21 mouse cellular contexts compared by ENCODE assay signal in the genomic region with DNA sequence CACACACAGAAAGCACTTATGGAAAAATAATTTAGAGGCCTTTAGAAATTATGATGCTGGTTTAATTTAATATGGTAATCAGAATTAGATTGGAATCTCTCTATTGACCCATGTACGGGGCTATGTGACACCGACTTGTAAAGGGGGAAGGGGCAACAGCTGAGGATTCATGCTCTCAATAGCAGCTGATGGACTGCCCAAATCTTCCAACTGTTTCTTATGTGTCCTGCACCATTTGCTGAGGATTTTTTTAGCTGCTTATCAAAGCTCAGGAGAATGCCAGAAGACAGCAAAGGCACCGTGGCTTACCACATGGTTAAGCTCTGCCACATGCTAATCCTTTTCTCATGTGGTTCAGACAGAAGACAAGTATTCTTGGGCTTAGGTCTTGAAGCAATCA. TPM values are rescaled to one million over a fixed set of nuclear protein-coding genes. Genes with fewer than 3 reads are reported as not detected.
DNase-seq lines count a peak whose midpoint lies in the region; ATAC-seq and TF ChIP-seq lines count a peak whose summit lies in the region.
"Had no signal": no experiment of that assay in that cellular context is flagged by ENCODE, and none has a peak within 500 bp of the region (broad histone marks: within the 10 kb centered on the region; RNA-seq: fewer than 3 reads in every experiment).

No protein-coding gene starts in this region.

- H3K4me3 ChIP-seq in embryonic facial prominence, embryonic 14.5 days (ENCODE audit: low read depth, low read length), result no peak overlapping the region
- H3K4me3 ChIP-seq in embryonic facial prominence, embryonic 10.5 days, result no peak overlapping the region
- H3K4me3 ChIP-seq in limb, embryonic 14.5 days (replicated peaks; ENCODE audit: low read length), result no peak overlapping the region
- H3K4me3 ChIP-seq in limb, embryonic 10.5 days, result no peak overlapping the region
- no peak overlapping the region for H3K4me3 ChIP-seq in myocyte
- H3K4me3 ChIP-seq in forebrain, embryonic 14.5 days (ENCODE audit: low read depth, low read length), result no peak overlapping the region

- H3K9me3 ChIP-seq in embryonic facial prominence, embryonic 14.5 days (ENCODE audit: control insufficient read depth, low read length), result peaks cover 7% of the 10 kb centered on the region
- peaks cover 5% of the 10 kb centered on the region; the same call in 1 of the 2 replicates for H3K9me3 ChIP-seq in embryonic facial prominence, embryonic 10.5 days
- peaks cover 5% of the 10 kb centered on the region; the same call in 1 of the 2 replicates for H3K9me3 ChIP-seq in limb, embryonic 14.5 days (ENCODE audit: control insufficient read depth, low read length)
- no peaks in the 10 kb centered on the region for H3K9me3 ChIP-seq in limb, embryonic 10.5 days (replicated peaks)
- H3K9me3 ChIP-seq in forebrain, embryonic 14.5 days (replicated peaks; ENCODE audit: control insufficient read depth, low read length), result no peaks in the 10 kb centered on the region
- H3K9me3 ChIP-seq: G1E had no signal

- H3K4me2 ChIP-seq in embryonic facial prominence, embryonic 14.5 days (ENCODE audit: low read depth, low read length), result no peak overlapping the region
- no peak overlapping the region for H3K4me2 ChIP-seq in limb, embryonic 14.5 days (replicated peaks; ENCODE audit: low read depth, low read length, severe bottlenecking)
- H3K4me2 ChIP-seq in myocyte (ENCODE audit: low read depth), result no peak overlapping the region
- H3K4me2 ChIP-seq in forebrain, embryonic 14.5 days (ENCODE audit: low read length), result no peak overlapping the region

- no peaks in the 10 kb centered on the region for H3K27me3 ChIP-seq in embryonic facial prominence, embryonic 14.5 days (replicated peaks; ENCODE audit: control insufficient read depth, insufficient read depth, low read length)
- H3K27me3 ChIP-seq in embryonic facial prominence, embryonic 10.5 days (replicated peaks; ENCODE audit: low read depth, poor library complexity, severe bottlenecking), result no peaks in the 10 kb centered on the region
- no peaks in the 10 kb centered on the region for H3K27me3 ChIP-seq in limb, embryonic 14.5 days (ENCODE audit: control insufficient read depth, insufficient read depth, low read length)
- no peaks in the 10 kb centered on the region for H3K27me3 ChIP-seq in limb, embryonic 10.5 days (ENCODE audit: low read depth, poor library complexity, severe bottlenecking)
- H3K27me3 ChIP-seq in myocyte (ENCODE audit: control insufficient read depth, insufficient read depth, insufficient read length), result no peaks in the 10 kb centered on the region
- no peaks in the 10 kb centered on the region for H3K27me3 ChIP-seq in forebrain, embryonic 14.5 days (replicated peaks; ENCODE audit: control insufficient read depth, insufficient read depth, low read length)
- H3K27me3 ChIP-seq: CH12.LX had no signal

- no peaks in the 10 kb centered on the region for H3K79me2 ChIP-seq in myocyte (ENCODE audit: control insufficient read depth, insufficient read depth)

- peak; percentile 46 for DNase-seq in embryonic facial prominence, embryonic 14.5 days (ENCODE audit: low spot score)
- no peak for DNase-seq in embryonic facial prominence, embryonic 10.5 days (ENCODE audit: low spot score)
- DNase-seq in limb, embryonic 14.5 days (ENCODE audit: low spot score), result no peak
- no peak for DNase-seq in limb, embryonic 10.5 days (ENCODE audit: low spot score)
- no peak for DNase-seq in forebrain, embryonic 14.5 days (ENCODE audit: low spot score)
- DNase-seq: adrenal gland, adult 2 months; adrenal gland, adult 8-10 months; adrenal gland, postnatal 10 days; adrenal gland, postnatal 14 days; adrenal gland, postnatal 25 days; adrenal gland, postnatal 36 days; B cell, adult 2 months; cerebellum, adult 11 months; cerebellum, adult 11-12 months; cerebellum, adult 18-20 months had no signal

- no peak for TF ChIP-seq POLR2A in limb, embryonic 14.5 days (IDR thresholded peaks at IDR 0.05; ENCODE audit: borderline replicate concordance, extremely low read depth, insufficient read depth, insufficient read length)
- TF ChIP-seq POLR2A in myocyte (IDR thresholded peaks at IDR 0.05; ENCODE audit: insufficient read length, low read depth), result no peak

- H3K27ac ChIP-seq in embryonic facial prominence, embryonic 14.5 days (replicated peaks; ENCODE audit: low read depth, low read length), result no peak overlapping the region
- H3K27ac ChIP-seq in embryonic facial prominence, embryonic 10.5 days (replicated peaks), result no peak overlapping the region
- no peak overlapping the region for H3K27ac ChIP-seq in limb, embryonic 14.5 days (replicated peaks; ENCODE audit: low read depth, low read length)
- H3K27ac ChIP-seq in limb, embryonic 10.5 days, result no peak overlapping the region
- no peak overlapping the region for H3K27ac ChIP-seq in forebrain, embryonic 14.5 days (ENCODE audit: low read depth, low read length)

- no peaks in the 10 kb centered on the region for H3K4me1 ChIP-seq in embryonic facial prominence, embryonic 14.5 days (ENCODE audit: control insufficient read depth, insufficient read depth, low read length)
- no peaks in the 10 kb centered on the region for H3K4me1 ChIP-seq in embryonic facial prominence, embryonic 10.5 days
- no peaks in the 10 kb centered on the region for H3K4me1 ChIP-seq in limb, embryonic 14.5 days (ENCODE audit: control insufficient read depth, insufficient read depth, low read length)
- H3K4me1 ChIP-seq in limb, embryonic 10.5 days, result no peaks in the 10 kb centered on the region
- H3K4me1 ChIP-seq in forebrain, embryonic 14.5 days (ENCODE audit: control insufficient read depth, insufficient read depth, low read length), result no peaks in the 10 kb centered on the region

- H3K36me3 ChIP-seq in embryonic facial prominence, embryonic 14.5 days (ENCODE audit: control insufficient read depth, insufficient read depth, low read length), result no peaks in the 10 kb centered on the region
- H3K36me3 ChIP-seq in embryonic facial prominence, embryonic 10.5 days (replicated peaks), result no peaks in the 10 kb centered on the region
- H3K36me3 ChIP-seq in limb, embryonic 14.5 days (ENCODE audit: control insufficient read depth, insufficient read depth, low read length), result no peaks in the 10 kb centered on the region
- no peaks in the 10 kb centered on the region for H3K36me3 ChIP-seq in limb, embryonic 10.5 days
- H3K36me3 ChIP-seq in myocyte (ENCODE audit: control insufficient read depth, insufficient read depth), result no peaks in the 10 kb centered on the region
- no peaks in the 10 kb centered on the region for H3K36me3 ChIP-seq in forebrain, embryonic 14.5 days (ENCODE audit: control insufficient read depth, insufficient read depth, low read length)
- H3K36me3 ChIP-seq: G1E had no signal

- WGBS in embryonic facial prominence, embryonic 14.5 days, result 67% methylated on average over 3 of the region's 3 CpGs
- WGBS in embryonic facial prominence, embryonic 10.5 days, result 88% methylated on average over 3 of the region's 3 CpGs
- 82% methylated on average over 3 of the region's 3 CpGs for WGBS in limb, embryonic 14.5 days
- WGBS in limb, embryonic 10.5 days, result 91% methylated on average over 3 of the region's 3 CpGs
- 88% methylated on average over 3 of the region's 3 CpGs for WGBS in forebrain, embryonic 14.5 days

- H3K9ac ChIP-seq in embryonic facial prominence, embryonic 14.5 days (ENCODE audit: low read depth, low read length), result no peak overlapping the region
- H3K9ac ChIP-seq in limb, embryonic 14.5 days (ENCODE audit: low read depth, low read length, severe bottlenecking), result no peak overlapping the region
- no peak overlapping the region for H3K9ac ChIP-seq in forebrain, embryonic 14.5 days (ENCODE audit: low read length)

- no peak overlapping the region for H3ac ChIP-seq in myocyte (ENCODE audit: control insufficient read depth, insufficient read length)

- ATAC-seq in embryonic facial prominence, embryonic 14.5 days (ENCODE audit: low read depth), result no peak
- ATAC-seq in limb, embryonic 14.5 days (ENCODE audit: low FRiP score, low read depth), result peak; percentile 41; the same call in 1 of the 2 replicates
- no peak for ATAC-seq in forebrain, embryonic 14.5 days
- ATAC-seq: activated CD4-positive, CD25-positive, alpha-beta regulatory T cell, adult 4 months; CD4-positive, CD25-positive, alpha-beta regulatory T cell, adult 4 months; Patski had no signal

TF ChIP-seq in myocyte, 11 proteins besides CTCF, POLR2A, EP300 and RAD21:
- TF ChIP-seq CEBPB (IDR thresholded peaks at IDR 0.05; ENCODE audit: insufficient read depth, poor library complexity, severe bottlenecking) (no peak; the same call in 1 of the 2 replicates), USF1 (IDR thresholded peaks at IDR 0.05; ENCODE audit: low read depth) (no peak), E2F4 (IDR thresholded peaks at IDR 0.05; ENCODE audit: insufficient read depth) (no peak), MYOD1 (IDR thresholded peaks at IDR 0.05; ENCODE audit: control insufficient read depth in 1 of 3, insufficient read length in 2 of 3, low read depth in 2 of 3) (peak; percentile 50 to 91 (median 78)), POLR2AphosphoS2 (IDR thresholded peaks at IDR 0.05; ENCODE audit: insufficient read length, low read depth) (no peak), SRF (IDR thresholded peaks at IDR 0.05; ENCODE audit: control insufficient read depth, insufficient read length, low read depth) (no peak), MAX (IDR thresholded peaks at IDR 0.05; ENCODE audit: low read depth) (no peak), REST (IDR thresholded peaks at IDR 0.05; ENCODE audit: insufficient read depth, insufficient read length) (no peak), MYOG (IDR thresholded peaks at IDR 0.05; ENCODE audit: control insufficient read depth in 1 of 3, insufficient read depth in 1 of 3, insufficient read length in 2 of 3, low read depth in 2 of 3) (peak in 2 of 3 experiments; percentile 89 to 99), TCF12 (IDR thresholded peaks at IDR 0.05; ENCODE audit: insufficient read depth, poor library complexity, severe bottlenecking) (peak; percentile 88), TCF3 (IDR thresholded peaks at IDR 0.05; ENCODE audit: insufficient read length, low read depth) (peak; percentile 72)

RNA-seq across cellular contexts. Expression of a gene that starts 5.9 kb away (rescaled TPM):
- 1,165 and 1,732 TPM in 2 replicates for polyA plus RNA-seq in embryonic facial prominence, embryonic 14.5 days (2014; fragmentation: Nextera tagmentation; extraction: Ambion mirVana)
- 0.54 and 1.3 TPM in 2 replicates for polyA plus RNA-seq in embryonic facial prominence, embryonic 10.5 days (2016; fragmentation: Nextera tagmentation; extraction: Ambion mirVana)
- polyA plus RNA-seq in limb, embryonic 14.5 days (2012; rRNA removed), result 125 and 193 TPM in 2 replicates
- 463 and 677 TPM in 2 replicates for polyA plus RNA-seq in limb, embryonic 14.5 days (2014; fragmentation: Nextera tagmentation; extraction: Ambion mirVana)
- polyA plus RNA-seq in limb, embryonic 10.5 days (2016; fragmentation: Nextera tagmentation; extraction: Ambion mirVana), result 0.74 and 5.4 TPM in 2 replicates
- polyA plus RNA-seq in myocyte (2012; fragmentation: generic; extraction: Trizol), result 2,129 TPM
- 0.34 TPM in 1 of 2 replicates, not detected in the other for polyA plus RNA-seq in forebrain, embryonic 14.5 days (2014; fragmentation: Nextera tagmentation; extraction: Ambion mirVana)
- polyA plus RNA-seq: activated CD4-positive, CD25-positive, alpha-beta regulatory T cell, adult 4 months; CD4-positive, CD25-positive, alpha-beta regulatory T cell, adult 4 months; G1E; Patski had no signal

Comparison
In these comparisons a context has a peak if more than half of its experiments do, and no peak if none do; other contexts are left out.
1. RNA of a gene that starts 5.9 kb away (polyA plus RNA-seq): 2,129 TPM in myocyte (single experiment), 1,165 to 1,732 TPM in embryonic facial prominence, embryonic 14.5 days and 125 to 677 TPM in limb, embryonic 14.5 days; 0.74 to 5.4 TPM in limb, embryonic 10.5 days, 0.54 to 1.3 TPM in embryonic facial prominence, embryonic 10.5 days and 0.34 TPM in forebrain, embryonic 14.5 days; every median in the first group is over 10 times any median in the second.